Mouse (Mus musculus) heart, postnatal 0 days (tissue): ENCODE results near the gene Man2a1.

ENCODE experiments used
- CTCF ChIP-seq: IDR thresholded peaks from 2 replicates; pipeline ENCODE4 v1.5.1; 2016; ENCODE audit warnings: antibody characterized with exemption, control low read depth, low read depth
- EP300 ChIP-seq: IDR thresholded peaks from 2 replicates; pipeline ENCODE4 v1.6.1; 2016; ENCODE audit warnings: antibody characterized with exemption, low read depth

DNA sequence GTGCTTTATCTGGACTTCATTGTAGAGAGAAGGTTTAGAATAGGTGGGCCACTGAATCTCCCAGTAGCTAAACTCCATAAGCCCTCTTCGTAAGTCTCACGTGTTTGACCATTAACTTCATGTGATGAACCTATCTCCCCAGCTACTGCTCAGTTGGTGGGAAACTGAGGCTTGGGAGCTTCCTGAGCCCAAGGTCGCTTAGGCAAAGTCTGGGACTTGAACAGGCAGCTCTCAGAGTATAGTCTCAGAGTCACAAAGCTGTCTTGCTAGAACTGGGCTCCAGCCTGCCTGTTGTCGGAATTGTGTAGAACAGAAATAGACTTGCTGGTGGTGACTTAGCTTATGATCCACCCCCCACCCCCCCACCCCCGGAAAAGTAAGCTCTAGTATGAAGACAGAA lies 3.0 kb downstream of the Man2a1 start:
- TF ChIP-seq EP300 (no peak), CTCF (no peak)
